Mouse (Mus musculus) hindbrain, embryonic 12.5 days (tissue): Measurements from ENCODE around the gene Cox7a2. TPM values are rescaled to one million over a fixed set of nuclear protein-coding genes. Genes with fewer than 3 reads are reported as not detected.

Experiments used
- ATAC-seq: fragments of 200-750 bp; cut with Nextera tagmentation; 2 replicates; pipeline ENCODE4 v1.8.0; 2017; ENCODE audit warnings: moderate TSS enrichment; ENCODE audit not compliant: low FRiP score
- H3K27ac ChIP-seq: fragments of 300-500 bp; sonication (generic); 2 replicates; pipeline ENCODE4 v1.5.1; 2016; ENCODE audit warnings: mild to moderate bottlenecking
- H3K27me3 ChIP-seq: fragments of 300-500 bp; sonication (generic); 2 replicates; pipeline ENCODE4 v1.6.1; 2016; ENCODE audit warnings: mild to moderate bottlenecking
- H3K36me3 ChIP-seq: fragments of 300-500 bp; sonication (generic); 2 replicates; pipeline ENCODE4 v1.6.1; 2016; ENCODE audit warnings: mild to moderate bottlenecking
- H3K4me1 ChIP-seq: fragments of 300-500 bp; sonication (generic); 2 replicates; pipeline ENCODE4 v1.6.1; 2016
- H3K4me2 ChIP-seq: fragments of 300-500 bp; sonication (generic); replicated peaks from 2 replicates; pipeline ENCODE4 v1.6.1; 2016; ENCODE audit warnings: mild to moderate bottlenecking
- H3K4me3 ChIP-seq: fragments of 300-500 bp; sonication (generic); 2 replicates; pipeline ENCODE4 v1.5.1; 2016; ENCODE audit warnings: mild to moderate bottlenecking
- H3K9ac ChIP-seq: fragments of 300-500 bp; sonication (generic); 2 replicates; pipeline ENCODE4 v1.6.1; 2016; ENCODE audit warnings: mild to moderate bottlenecking, moderate library complexity
- H3K9me3 ChIP-seq: fragments of 300-500 bp; sonication (generic); replicated peaks from 2 replicates; pipeline ENCODE4 v1.6.1; 2016; ENCODE audit warnings: mild to moderate bottlenecking
- WGBS: fragments of 180-500 bp; shearing (Covaris S2); methylation state at CpG from one replicate; pipeline ENCODE4 v1.1.7; 2016; 5-methylcytosine and 5-hydroxymethylcytosine counted together
- polyA plus RNA-seq: library from polyadenylated mRNA; unstranded; fragments of >200 nt; fragmentation: Nextera tagmentation; extraction: Ambion mirVana; gene quantifications from 2 replicates; pipeline ENCODE4 v1.2.1, GENCODE M21; 2016

The Cox7a2 gene
- 574 and 638 TPM in 2 replicates for polyA plus RNA-seq

GRCm38 (mm10) chr9:79759385-79760005, at the start of gene Cox7a2:
Cox7a2 (minus strand) TSS chr9:79759878.
- Histone ChIP-seq H3K4me2 (peak within 1 kb of the TSS; percentile 62), H3K9ac (peak within 1 kb of the TSS; percentile 75), H3K4me3 (peak within 1 kb of the TSS; percentile 63), H3K36me3 (peaks cover 20% of the 10 kb centered on the region), H3K4me1 (peaks cover 10% of the 10 kb centered on the region), H3K9me3 (no peaks in the 10 kb centered on the region), H3K27me3 (no peaks in the 10 kb centered on the region), H3K27ac (peak within 1 kb of the TSS; percentile 85)
- WGBS, result under 1% methylated on average over 49 of the region's 49 CpGs
- peak; percentile 99 for ATAC-seq

- no peak overlapping the region for H3K4me3 ChIP-seq
- ATAC-seq, result no peak
- no peaks in the 10 kb centered on the region for H3K9me3 ChIP-seq
- no peaks in the 10 kb centered on the region for H3K27me3 ChIP-seq
- no peaks in the 10 kb centered on the region for H3K4me1 ChIP-seq
- WGBS, result 70% methylated on average over 6 of the region's 6 CpGs
- no peak overlapping the region for H3K27ac ChIP-seq
- no peaks in the 10 kb centered on the region for H3K36me3 ChIP-seq
- H3K4me2 ChIP-seq, result no peak overlapping the region
- H3K9ac ChIP-seq, result no peak overlapping the region
Observed at GRCm38 (mm10) chr9:79809411-79809810, 49.7 kb upstream of the Cox7a2 start.

- no peak overlapping the region for H3K9ac ChIP-seq
- no peaks in the 10 kb centered on the region for H3K4me1 ChIP-seq
- no peak for ATAC-seq
- no peak overlapping the region for H3K27ac ChIP-seq
- H3K4me3 ChIP-seq, result no peak overlapping the region
- no peak overlapping the region for H3K4me2 ChIP-seq
- H3K36me3 ChIP-seq, result no peaks in the 10 kb centered on the region
- no peaks in the 10 kb centered on the region for H3K27me3 ChIP-seq
- 55% methylated on average over 4 of the region's 4 CpGs for WGBS
- H3K9me3 ChIP-seq, result no peaks in the 10 kb centered on the region
Observed at GRCm38 (mm10) chr9:79807178-79807577, 47.5 kb upstream of the Cox7a2 start.

- Histone ChIP-seq H3K9me3 (no peaks in the 10 kb centered on the region), H3K27me3 (no peaks in the 10 kb centered on the region), H3K4me1 (no peaks in the 10 kb centered on the region), H3K36me3 (no peaks in the 10 kb centered on the region), H3K4me2 (no peak overlapping the region), H3K4me3 (no peak overlapping the region), H3K27ac (no peak overlapping the region), H3K9ac (no peak overlapping the region)
- 49% methylated on average over 12 of the region's 12 CpGs for WGBS
- no peak for ATAC-seq
Observed at GRCm38 (mm10) chr9:79806317-79807075, 46.8 kb upstream of the Cox7a2 start.

- H3K27ac ChIP-seq, result no peak overlapping the region
- no peak for ATAC-seq
Observed at GRCm38 (mm10) chr9:79805426-79805825, 45.7 kb upstream of the Cox7a2 start.

GRCm38 (mm10) chr9:79796461-79797135, 36.9 kb upstream of the Cox7a2 start:
- Histone ChIP-seq H3K9me3 (no peaks in the 10 kb centered on the region), H3K4me1 (peaks cover 7% of the 10 kb centered on the region), H3K36me3 (no peaks in the 10 kb centered on the region), H3K9ac (no peak overlapping the region), H3K27ac (no peak overlapping the region), H3K4me3 (no peak overlapping the region), H3K4me2 (no peak overlapping the region), H3K27me3 (no peaks in the 10 kb centered on the region)
- no peak for ATAC-seq
- WGBS, result 74% methylated on average over 7 of the region's 7 CpGs

More at GRCm38 (mm10) chr9:79805426-79805825, 45.7 kb upstream of the Cox7a2 start:
- Histone ChIP-seq H3K4me2 (no peak overlapping the region), H3K9me3 (no peaks in the 10 kb centered on the region), H3K4me3 (no peak overlapping the region), H3K4me1 (no peaks in the 10 kb centered on the region), H3K27me3 (no peaks in the 10 kb centered on the region), H3K36me3 (no peaks in the 10 kb centered on the region), H3K9ac (no peak overlapping the region)
- 91% methylated on average over 10 of the region's 10 CpGs for WGBS

GRCm38 (mm10) chr9:79795076-79795475, 35.4 kb upstream of the Cox7a2 start:
- H3K4me3 ChIP-seq, result no peak overlapping the region
- H3K9me3 ChIP-seq, result no peaks in the 10 kb centered on the region
- no peaks in the 10 kb centered on the region for H3K27me3 ChIP-seq
- peaks cover 16% of the 10 kb centered on the region for H3K4me1 ChIP-seq
- H3K9ac ChIP-seq, result no peak overlapping the region
- ATAC-seq, result no peak
- H3K4me2 ChIP-seq, result no peak overlapping the region
- no peak overlapping the region for H3K27ac ChIP-seq
- 88% methylated on average over 1 of the region's 1 CpGs for WGBS
- no peaks in the 10 kb centered on the region for H3K36me3 ChIP-seq

GRCm38 (mm10) chr9:79792841-79793835, 33.5 kb upstream of the Cox7a2 start, which contains the start of gene Tmem30a:
Tmem30a (minus strand) TSS chr9:79793507.
- no peaks in the 10 kb centered on the region for H3K36me3 ChIP-seq
- ATAC-seq, result peak; percentile 98
- peaks cover 20% of the 10 kb centered on the region for H3K4me1 ChIP-seq
- peak within 1 kb of the TSS; percentile 89 for H3K9ac ChIP-seq
- H3K27me3 ChIP-seq, result no peaks in the 10 kb centered on the region
- H3K9me3 ChIP-seq, result no peaks in the 10 kb centered on the region
- H3K27ac ChIP-seq, result peak within 1 kb of the TSS; percentile 90
- peak within 1 kb of the TSS; percentile 89 for H3K4me3 ChIP-seq
- peak within 1 kb of the TSS; percentile 70 for H3K4me2 ChIP-seq
- under 1% methylated on average over 90 of the region's 91 CpGs for WGBS

- no peak for ATAC-seq
- H3K4me3 ChIP-seq, result no peak overlapping the region
- WGBS, result 89% methylated on average over 2 of the region's 2 CpGs
- no peaks in the 10 kb centered on the region for H3K36me3 ChIP-seq
- no peak overlapping the region for H3K4me2 ChIP-seq
- H3K27me3 ChIP-seq, result no peaks in the 10 kb centered on the region
- no peak overlapping the region for H3K9ac ChIP-seq
- peaks cover 7% of the 10 kb centered on the region; the same call in 1 of the 2 replicates for H3K4me1 ChIP-seq
- no peak overlapping the region for H3K27ac ChIP-seq
- no peaks in the 10 kb centered on the region for H3K9me3 ChIP-seq
Observed at GRCm38 (mm10) chr9:79785794-79786085, 26.1 kb upstream of the Cox7a2 start.

GRCm38 (mm10) chr9:79784934-79785793, 25.5 kb upstream of the Cox7a2 start:
- Histone ChIP-seq H3K4me1 (peaks cover 5% of the 10 kb centered on the region; the same call in 1 of the 2 replicates), H3K27me3 (no peaks in the 10 kb centered on the region), H3K36me3 (no peaks in the 10 kb centered on the region), H3K4me3 (no peak overlapping the region), H3K27ac (no peak overlapping the region), H3K9ac (no peak overlapping the region), H3K9me3 (no peaks in the 10 kb centered on the region), H3K4me2 (no peak overlapping the region)
- no peak for ATAC-seq
- 91% methylated on average over 2 of the region's 2 CpGs for WGBS

- 76% methylated on average over 3 of the region's 3 CpGs for WGBS
- no peak for ATAC-seq
- no peak overlapping the region for H3K4me2 ChIP-seq
- H3K27me3 ChIP-seq, result no peaks in the 10 kb centered on the region
- H3K9me3 ChIP-seq, result no peaks in the 10 kb centered on the region
- no peak overlapping the region for H3K27ac ChIP-seq
- H3K36me3 ChIP-seq, result no peaks in the 10 kb centered on the region
- no peak overlapping the region for H3K4me3 ChIP-seq
- H3K9ac ChIP-seq, result no peak overlapping the region
- peaks cover 4% of the 10 kb centered on the region; the same call in 1 of the 2 replicates for H3K4me1 ChIP-seq
Observed at GRCm38 (mm10) chr9:79784439-79784838, 24.8 kb upstream of the Cox7a2 start.
